Mouse (Mus musculus) intestine, postnatal 0 days (tissue): ENCODE measurements around the gene Cd55. TPM values are rescaled to one million over a fixed set of nuclear protein-coding genes. Genes with fewer than 3 reads are reported as not detected.
A peak's percentile ranks its signal among the peaks of the same experiment; 100 is the strongest.

Experiments
- ATAC-seq: fragments of 200-750 bp; cut with Nextera tagmentation; 2 replicates; pipeline ENCODE4 v1.8.0; 2017; ENCODE audit warnings: mild to moderate bottlenecking, moderate TSS enrichment, moderate library complexity
- H3K27ac ChIP-seq: fragments of 300-500 bp; sonication (generic); 2 replicates; pipeline ENCODE4 v1.5.1; 2014; ENCODE audit warnings: mild to moderate bottlenecking, low read depth, low read length, moderate library complexity
- H3K27me3 ChIP-seq: fragments of 300-500 bp; sonication (generic); replicated peaks from 2 replicates; pipeline ENCODE4 v1.6.1; 2014; ENCODE audit warnings: low read length, mixed read lengths; ENCODE audit not compliant: control insufficient read depth, insufficient read depth
- H3K36me3 ChIP-seq: fragments of 300-500 bp; sonication (generic); 2 replicates; pipeline ENCODE4 v1.6.1; 2014; ENCODE audit warnings: mild to moderate bottlenecking, moderate library complexity; ENCODE audit not compliant: control insufficient read depth, insufficient read depth
- H3K4me1 ChIP-seq: fragments of 300-500 bp; sonication (generic); replicated peaks from 2 replicates; pipeline ENCODE4 v1.6.1; 2014; ENCODE audit warnings: antibody characterized with exemption, low read length, mixed read lengths; ENCODE audit not compliant: control insufficient read depth, insufficient read depth
- H3K4me2 ChIP-seq: fragments of 300-500 bp; sonication (generic); replicated peaks from 2 replicates; pipeline ENCODE4 v1.6.1; 2014; ENCODE audit warnings: low read depth, mild to moderate bottlenecking, moderate library complexity
- H3K4me3 ChIP-seq: fragments of 300-500 bp; sonication (generic); 2 replicates; pipeline ENCODE4 v1.5.1; 2014; ENCODE audit warnings: low read depth, low read length
- H3K9ac ChIP-seq: fragments of 300-500 bp; sonication (generic); 2 replicates; pipeline ENCODE4 v1.6.1; 2014; ENCODE audit warnings: mild to moderate bottlenecking, low read depth, low read length
- H3K9me3 ChIP-seq: fragments of 300-500 bp; sonication (generic); 2 replicates; pipeline ENCODE4 v1.6.1; 2016; ENCODE audit warnings: mixed run types; ENCODE audit not compliant: control insufficient read depth
- CTCF ChIP-seq: sonication (generic); IDR thresholded peaks from 2 replicates; pipeline ENCODE4 v1.5.1; 2016; ENCODE audit warnings: low read depth, mild to moderate bottlenecking, control low read depth, antibody characterized with exemption, moderate library complexity
- WGBS: fragments of 180-500 bp; shearing (Covaris S2); extraction: QIAGEN DNeasy Blood & Tissue Kit; methylation state at CpG from one replicate; pipeline ENCODE4 v1.1.7; 2014; 5-methylcytosine and 5-hydroxymethylcytosine counted together
- polyA plus RNA-seq: library from polyadenylated mRNA; unstranded; fragments of >200 nt; fragmentation: Nextera tagmentation; extraction: Ambion mirVana; gene quantifications from 2 replicates; pipeline ENCODE4 v1.2.1, GENCODE M21; 2015

The Cd55 gene
- 30.1 and 32.2 TPM in 2 replicates for polyA plus RNA-seq

DNA sequence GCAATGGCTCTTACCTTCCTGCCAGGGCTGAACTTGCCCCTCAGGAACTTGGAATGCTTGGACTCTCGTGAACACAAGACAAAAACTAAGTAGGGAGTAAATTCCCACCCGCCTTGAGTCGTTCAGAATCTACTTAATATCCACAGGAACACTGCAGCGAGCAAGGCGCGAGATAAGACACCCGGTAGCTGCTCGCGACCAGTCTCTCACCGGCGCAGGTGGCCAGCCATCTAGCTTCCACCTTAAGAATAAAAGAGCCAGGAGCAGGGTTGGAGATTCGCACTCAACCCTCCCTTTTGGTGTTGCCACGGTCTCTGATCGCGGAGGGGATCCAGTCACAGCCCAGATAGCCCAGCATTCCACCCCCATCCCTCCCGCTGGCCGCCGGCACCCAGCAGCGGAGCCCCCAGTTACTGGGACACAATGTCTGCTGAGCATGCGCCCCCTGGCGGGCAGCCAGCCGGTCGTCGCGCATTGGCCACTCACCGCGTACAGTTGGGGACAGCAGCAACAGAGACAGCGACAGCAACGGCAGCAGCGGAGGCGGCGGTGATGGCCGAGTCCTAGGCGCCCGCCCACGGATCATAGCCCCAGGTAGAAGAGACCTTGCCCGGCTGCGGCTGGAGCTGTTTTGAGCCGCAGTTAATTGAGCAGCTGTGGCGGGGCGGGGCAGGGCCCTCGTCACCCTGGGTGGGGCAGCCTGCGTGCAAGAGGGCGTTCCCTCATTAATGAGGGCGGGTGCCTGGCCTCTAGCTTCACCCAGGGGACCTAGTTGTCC, at the start of gene Cd55:
TSS of gene Cd55 (minus strand) at position 661 of the 778 bp plus-strand sequence.
- peak within 1 kb of the TSS; percentile 75 for H3K27ac ChIP-seq
- 0 out of 2 replicates have a peak, but pooled peaks cover 5% of the 10 kb centered on the region for H3K4me1 ChIP-seq
- H3K4me3 ChIP-seq, result peak within 1 kb of the TSS; percentile 75
- no peaks in the 10 kb centered on the region for H3K9me3 ChIP-seq
- ATAC-seq, result peak; percentile 92
- WGBS, result under 1% methylated on average over 45 of the region's 45 CpGs
- peak within 1 kb of the TSS; percentile 84 for H3K4me2 ChIP-seq
- no peaks in the 10 kb centered on the region for H3K36me3 ChIP-seq
- peak within 1 kb of the TSS; percentile 54 for H3K9ac ChIP-seq
- TF ChIP-seq CTCF, result peak; percentile 94
- no peaks in the 10 kb centered on the region for H3K27me3 ChIP-seq

DNA sequence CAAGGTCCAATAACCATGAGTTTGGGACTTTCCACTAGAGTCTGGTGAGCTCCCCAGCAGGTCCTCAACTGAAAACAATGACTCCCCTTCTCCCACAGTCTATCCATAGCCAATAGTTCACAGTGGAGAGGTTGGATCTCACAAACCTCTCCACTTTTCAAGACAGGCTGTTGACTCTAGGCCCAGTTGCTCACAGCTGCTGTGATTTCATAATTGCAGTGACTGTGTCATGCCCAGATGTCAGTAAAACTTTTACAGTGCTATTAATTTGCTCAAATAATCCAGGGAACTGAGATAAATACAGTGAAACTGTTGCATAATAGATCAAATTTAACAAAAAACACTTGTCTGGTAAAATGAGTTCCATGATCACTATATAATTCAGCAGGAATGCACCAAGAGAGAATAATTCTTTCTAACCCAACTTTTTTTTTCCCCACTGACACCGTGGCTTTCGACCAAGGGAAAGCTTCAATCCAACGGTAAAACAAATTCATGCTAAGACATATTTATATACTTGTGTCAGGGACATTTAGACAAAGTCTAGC, 49.4 kb upstream of the Cd55 start:
- Histone ChIP-seq H3K36me3 (no peaks in the 10 kb centered on the region), H3K4me1 (peaks cover 8% of the 10 kb centered on the region; the same call in 1 of the 2 replicates), H3K27me3 (no peaks in the 10 kb centered on the region), H3K4me3 (no peak overlapping the region), H3K9me3 (no peaks in the 10 kb centered on the region), H3K27ac (no peak overlapping the region), H3K9ac (no peak overlapping the region), H3K4me2 (no peak overlapping the region)
- WGBS, result 43% methylated on average over 3 of the region's 3 CpGs
- ATAC-seq, result no peak
- TF ChIP-seq CTCF, result no peak

DNA sequence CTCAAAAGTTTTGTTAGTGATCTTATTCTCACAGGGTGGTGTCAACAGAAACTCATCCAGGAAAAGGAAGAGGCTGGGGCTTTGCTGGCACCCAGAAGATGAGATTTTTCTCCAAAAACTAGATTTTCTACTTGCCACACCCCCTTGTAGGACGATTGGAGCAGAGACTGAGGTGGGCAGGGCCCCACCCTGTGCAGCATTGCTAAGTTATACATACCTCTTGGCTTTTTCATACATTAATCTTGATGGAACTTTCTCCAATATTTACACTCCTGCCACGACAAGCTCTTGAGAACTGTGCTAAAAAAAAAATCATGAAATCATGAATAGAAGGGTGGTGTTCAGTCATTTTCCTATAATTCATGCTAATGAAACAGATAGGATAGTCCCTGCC, 46.4 kb upstream of the Cd55 start:
- ATAC-seq, result no peak
- Histone ChIP-seq H3K4me3 (no peak overlapping the region), H3K27me3 (no peaks in the 10 kb centered on the region), H3K4me2 (no peak overlapping the region), H3K27ac (no peak overlapping the region), H3K4me1 (peaks cover 4% of the 10 kb centered on the region; the same call in 1 of the 2 replicates), H3K36me3 (no peaks in the 10 kb centered on the region), H3K9ac (no peak overlapping the region), H3K9me3 (no peaks in the 10 kb centered on the region)
- 22% methylated on average over 2 of the region's 2 CpGs for WGBS
- no peak for TF ChIP-seq CTCF

DNA sequence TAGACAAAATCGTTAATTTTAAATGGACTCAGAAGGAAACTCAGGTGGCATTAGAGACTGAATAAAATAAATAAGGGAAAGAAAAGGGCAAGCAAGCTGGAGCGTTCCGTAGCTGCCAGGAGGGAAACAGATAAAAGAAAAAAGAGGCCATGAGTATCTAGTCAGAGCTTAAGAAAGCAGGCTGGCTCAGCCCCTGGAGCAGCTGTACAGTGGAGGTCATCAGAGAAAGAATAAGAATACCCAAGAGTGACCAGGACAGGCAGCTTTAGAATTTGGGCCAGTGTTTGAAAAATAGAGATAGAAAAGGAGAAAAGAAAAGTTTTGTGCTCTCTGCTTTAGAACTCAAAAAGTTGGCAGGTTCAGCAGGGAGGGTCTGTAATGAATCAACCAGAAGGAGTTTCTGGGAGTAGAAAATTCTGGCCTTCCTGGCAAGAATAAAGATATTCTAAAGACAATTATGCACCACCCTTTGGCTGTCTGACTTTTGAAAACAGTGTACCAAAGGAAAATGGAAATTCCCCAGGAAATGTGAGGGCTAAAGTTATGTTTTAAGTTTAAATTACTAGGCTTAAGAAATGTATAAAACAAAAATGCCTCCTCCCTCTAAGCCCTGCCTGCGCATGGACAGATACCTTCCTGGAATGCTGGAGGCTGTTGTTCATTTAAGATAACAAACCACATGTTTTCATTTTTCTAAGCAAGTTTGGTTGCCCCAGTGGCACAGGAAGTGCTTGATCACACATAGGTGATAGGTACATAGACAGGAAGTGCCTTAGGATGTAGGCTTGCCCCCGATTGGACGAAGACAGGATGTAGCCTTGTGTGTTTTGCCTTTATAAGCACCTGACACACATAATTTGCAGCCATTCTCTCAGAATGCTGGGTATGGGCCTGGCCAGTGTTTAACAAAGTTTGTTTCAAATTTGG, 45.7 kb upstream of the Cd55 start:
- H3K36me3 ChIP-seq, result no peaks in the 10 kb centered on the region
- no peak for TF ChIP-seq CTCF
- H3K4me3 ChIP-seq, result no peak overlapping the region
- H3K9me3 ChIP-seq, result no peaks in the 10 kb centered on the region
- no peak overlapping the region for H3K27ac ChIP-seq
- 76% methylated on average over 6 of the region's 6 CpGs for WGBS
- no peak overlapping the region for H3K4me2 ChIP-seq
- H3K9ac ChIP-seq, result no peak overlapping the region
- peaks cover 4% of the 10 kb centered on the region; the same call in 1 of the 2 replicates for H3K4me1 ChIP-seq
- ATAC-seq, result no peak
- no peaks in the 10 kb centered on the region for H3K27me3 ChIP-seq

DNA sequence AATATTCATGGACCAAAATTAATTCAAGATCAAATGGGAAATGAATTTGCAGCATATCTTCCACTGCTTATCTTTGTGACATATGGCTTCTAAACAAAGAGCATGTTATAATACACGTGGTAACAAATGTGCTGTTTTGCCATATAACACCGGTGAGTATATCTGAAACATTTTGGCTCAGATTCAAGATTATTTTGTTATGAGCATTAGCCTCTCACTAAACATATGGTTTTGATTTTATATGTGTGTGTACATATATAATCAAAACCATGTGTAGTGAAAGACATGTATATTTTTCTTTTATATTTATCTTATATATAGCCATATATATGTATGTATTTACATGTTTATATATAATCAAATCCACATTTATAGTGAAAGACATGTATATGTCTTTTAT, 44.9 kb upstream of the Cd55 start:
- no peak for ATAC-seq
- H3K4me1 ChIP-seq, result peaks cover 4% of the 10 kb centered on the region; the same call in 1 of the 2 replicates
- no peaks in the 10 kb centered on the region for H3K36me3 ChIP-seq
- no peaks in the 10 kb centered on the region for H3K9me3 ChIP-seq
- no peak overlapping the region for H3K4me2 ChIP-seq
- no peak overlapping the region for H3K27ac ChIP-seq
- H3K27me3 ChIP-seq, result no peaks in the 10 kb centered on the region
- WGBS, result 61% methylated on average over 2 of the region's 2 CpGs
- no peak for TF ChIP-seq CTCF
- H3K4me3 ChIP-seq, result no peak overlapping the region
- H3K9ac ChIP-seq, result no peak overlapping the region

DNA sequence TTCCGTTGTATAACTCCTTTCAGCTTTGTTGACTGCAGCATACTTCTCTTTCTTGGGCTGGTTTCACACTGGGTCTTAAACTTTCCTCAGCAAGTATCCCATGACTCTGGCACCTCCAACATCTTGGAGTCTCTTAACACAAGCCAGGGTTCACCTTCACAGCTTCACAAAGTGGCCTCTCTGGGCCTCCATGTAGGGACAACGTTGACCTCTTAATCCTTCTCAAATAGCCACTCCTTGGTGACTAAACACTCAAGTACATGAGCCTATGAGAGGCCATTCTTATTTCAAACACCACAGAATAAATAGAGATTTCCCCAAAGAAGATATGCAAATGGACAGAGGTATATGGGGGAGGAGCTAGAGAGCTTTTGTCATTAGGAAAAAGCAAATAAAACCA, 37.4 kb upstream of the Cd55 start:
- Histone ChIP-seq H3K4me3 (no peak overlapping the region), H3K36me3 (no peaks in the 10 kb centered on the region), H3K4me2 (no peak overlapping the region), H3K27ac (no peak overlapping the region), H3K4me1 (no peaks in the 10 kb centered on the region), H3K9ac (no peak overlapping the region), H3K27me3 (no peaks in the 10 kb centered on the region), H3K9me3 (no peaks in the 10 kb centered on the region)
- no peak for TF ChIP-seq CTCF
- no peak for ATAC-seq
- WGBS, result 56% methylated on average over 2 of the region's 2 CpGs
